Mouse (Mus musculus): ENCODE data around the gene Olfr285. TPM values are rescaled to one million over a fixed set of nuclear protein-coding genes. Genes with fewer than 3 reads are reported as not detected.

Olfr285 gene
- polyA plus RNA-seq (2015; fragmentation: Nextera tagmentation; extraction: Ambion mirVana), result not detected in 2 replicates

DNA sequence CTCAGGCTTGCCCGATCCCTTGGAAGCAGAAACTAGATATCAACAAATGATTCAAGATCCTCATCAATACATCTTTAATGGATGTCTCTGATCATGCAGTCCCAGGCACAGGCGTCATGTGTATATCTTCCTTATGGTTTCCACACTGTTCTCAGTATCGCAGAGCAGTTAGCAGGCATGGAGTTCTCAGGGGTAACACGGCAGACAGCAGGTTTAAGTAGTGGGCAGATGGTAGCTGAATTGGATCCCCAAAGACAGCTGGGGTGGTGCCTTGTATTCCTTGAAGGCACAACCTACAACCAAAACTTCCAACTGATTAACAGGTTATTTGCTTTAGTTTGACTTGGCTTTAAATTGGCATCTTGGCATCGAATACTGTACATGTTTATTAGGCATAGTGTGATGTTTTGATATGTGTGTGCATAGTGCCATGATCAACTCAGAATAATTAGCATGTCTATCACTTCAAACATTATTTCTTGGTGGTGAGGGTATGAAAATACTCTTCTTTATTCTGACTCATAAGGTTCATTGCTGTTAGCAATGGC lies at the start of gene Olfr285:
Olfr285 (minus strand) TSS at position 177 of the 548 bp plus-strand sequence.

DNA sequence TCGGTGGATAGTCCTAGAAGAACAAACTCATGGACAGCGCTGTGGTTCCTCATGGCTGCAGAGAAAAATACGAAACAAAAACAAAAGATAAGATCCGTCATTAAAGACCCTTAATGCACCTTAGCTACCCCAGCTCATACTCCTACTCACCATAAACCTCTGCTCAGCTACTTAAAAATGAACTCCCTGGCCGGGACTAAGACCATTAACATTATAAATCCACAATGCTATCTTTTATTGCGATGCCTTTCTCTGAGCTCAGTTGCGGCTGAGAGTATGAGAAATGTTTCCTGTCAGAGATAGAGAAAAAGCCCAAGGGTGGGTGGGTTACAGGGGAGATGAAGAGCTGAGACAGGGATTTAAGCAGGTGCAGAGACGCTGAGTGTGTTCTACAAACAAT lies 23.7 kb upstream of the Olfr285 start, which contains the start of gene Olfr284:
Olfr284 (minus strand) TSS at position 101 of the 400 bp plus-strand sequence.

DNA sequence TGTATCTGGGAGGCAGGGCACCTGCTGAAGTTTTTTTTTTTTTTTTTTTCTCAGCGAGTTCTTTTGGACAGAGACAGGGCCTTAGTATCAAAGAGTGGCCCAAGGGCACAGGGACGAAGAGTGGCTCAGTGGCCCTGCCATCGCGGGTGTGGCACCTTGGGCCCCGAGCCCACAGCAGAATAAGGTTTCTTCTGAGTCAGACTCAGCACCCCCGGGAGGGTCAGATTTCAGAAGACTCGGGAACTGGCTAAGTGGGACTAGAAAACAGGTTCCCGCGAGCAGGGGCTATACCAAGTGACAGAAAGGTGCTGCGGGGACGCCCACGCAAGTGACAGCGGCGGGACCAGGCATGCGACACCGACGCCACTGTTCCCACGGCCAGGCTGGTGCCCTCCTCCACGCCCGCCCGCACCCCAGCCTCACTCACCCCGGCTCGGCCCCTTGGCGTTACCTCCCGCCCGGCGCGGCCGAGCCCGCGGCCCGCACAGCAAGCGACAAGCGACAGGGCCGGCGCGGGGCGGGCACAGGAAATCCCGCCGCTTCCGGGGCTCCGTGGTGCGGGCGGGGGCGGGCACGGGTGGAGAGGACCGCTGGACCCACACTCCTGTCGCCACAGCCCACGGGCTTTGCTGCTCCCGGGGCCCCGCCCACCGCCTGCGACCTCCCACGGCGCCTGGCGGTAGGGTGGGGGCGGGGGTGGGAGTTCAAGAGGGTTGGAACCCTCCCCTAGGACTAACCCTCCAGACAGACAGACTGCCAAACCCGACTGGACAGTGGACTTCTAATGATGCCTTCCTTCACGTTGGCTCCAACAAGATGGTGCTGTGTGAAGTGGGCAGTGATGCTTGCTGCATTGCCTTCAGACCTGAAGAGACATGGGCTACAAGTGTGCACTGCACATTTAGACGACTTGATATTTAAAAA lies 21.3 kb downstream of the Olfr285 start, which contains the start of gene Zfp641:
Zfp641 (minus strand) TSS at position 534 of the 924 bp plus-strand sequence.

Other genes starting within 250 kb of the Olfr285 start
- gene Pfkm, start 224.8 kb downstream of the Olfr285 start, polyA plus RNA-seq (2015; fragmentation: Nextera tagmentation; extraction: Ambion mirVana), result 32.0 and 34.6 TPM in 2 replicates
- gene Senp1, start 223.6 kb downstream of the Olfr285 start, polyA plus RNA-seq (2015; fragmentation: Nextera tagmentation; extraction: Ambion mirVana), result 13.6 and 15.7 TPM in 2 replicates
- 55.6 and 56.9 TPM in 2 replicates for gene Asb8, start 151.7 kb downstream of the Olfr285 start, polyA plus RNA-seq (2015; fragmentation: Nextera tagmentation; extraction: Ambion mirVana)
- 0.98 and 1.1 TPM in 2 replicates for gene Ccdc184, start 150.2 kb downstream of the Olfr285 start, polyA plus RNA-seq (2015; fragmentation: Nextera tagmentation; extraction: Ambion mirVana)
- gene Olfr288, start 121.8 kb downstream of the Olfr285 start, polyA plus RNA-seq (2015; fragmentation: Nextera tagmentation; extraction: Ambion mirVana), result not detected in 2 replicates
- not detected in 2 replicates for gene Gm44579, start 96.4 kb downstream of the Olfr285 start, polyA plus RNA-seq (2015; fragmentation: Nextera tagmentation; extraction: Ambion mirVana)
- not detected in 2 replicates for gene Olfr287, start 96.3 kb downstream of the Olfr285 start, polyA plus RNA-seq (2015; fragmentation: Nextera tagmentation; extraction: Ambion mirVana)
- gene Olfr286, start 82.9 kb downstream of the Olfr285 start, polyA plus RNA-seq (2015; fragmentation: Nextera tagmentation; extraction: Ambion mirVana), result not detected in 2 replicates
- gene H1fnt, start 60.1 kb downstream of the Olfr285 start, polyA plus RNA-seq (2015; fragmentation: Nextera tagmentation; extraction: Ambion mirVana), result not detected in 2 replicates
- 1.3 and 1.5 TPM in 2 replicates for gene Zfp641, start 21.2 kb downstream of the Olfr285 start, polyA plus RNA-seq (2015; fragmentation: Nextera tagmentation; extraction: Ambion mirVana)
- gene Olfr284, start 23.6 kb upstream of the Olfr285 start, polyA plus RNA-seq (2015; fragmentation: Nextera tagmentation; extraction: Ambion mirVana), result not detected in 2 replicates
- gene Olfr283, start 63.6 kb upstream of the Olfr285 start, polyA plus RNA-seq (2015; fragmentation: Nextera tagmentation; extraction: Ambion mirVana), result not detected in 2 replicates
- not detected in 2 replicates for gene Olfr282, start 113.9 kb upstream of the Olfr285 start, polyA plus RNA-seq (2015; fragmentation: Nextera tagmentation; extraction: Ambion mirVana)
- not detected in 2 replicates for gene Olfr281, start 135.2 kb upstream of the Olfr285 start, polyA plus RNA-seq (2015; fragmentation: Nextera tagmentation; extraction: Ambion mirVana)
- gene OR5BS1P, start 152.5 kb upstream of the Olfr285 start, polyA plus RNA-seq (2015; fragmentation: Nextera tagmentation; extraction: Ambion mirVana), result not detected in 2 replicates
- not detected in 2 replicates for gene Lalba, start 165.4 kb upstream of the Olfr285 start, polyA plus RNA-seq (2015; fragmentation: Nextera tagmentation; extraction: Ambion mirVana)
- not detected in 2 replicates for gene Olfr279, start 175.0 kb upstream of the Olfr285 start, polyA plus RNA-seq (2015; fragmentation: Nextera tagmentation; extraction: Ambion mirVana)
- 47.3 and 47.6 TPM in 2 replicates for gene Kansl2, start 216.9 kb upstream of the Olfr285 start, polyA plus RNA-seq (2015; fragmentation: Nextera tagmentation; extraction: Ambion mirVana)